Mouse (Mus musculus) small intestine, adult 2 months (tissue): Measurements from ENCODE around the gene Omg. TPM values are rescaled to one million over a fixed set of nuclear protein-coding genes. Genes with fewer than 3 reads are reported as not detected.

ENCODE experiments used
- H3K27ac ChIP-seq: fragments of 200-500 bp; 2 replicates; pipeline ENCODE4 v1.5.1; 2012; ENCODE audit warnings: low read depth, low read length, control low read depth, inconsistent platforms; ENCODE audit not compliant: insufficient read depth
- H3K27me3 ChIP-seq: fragments of 200-500 bp; 2 replicates; pipeline ENCODE4 v1.6.1; 2012; ENCODE audit warnings: mild to moderate bottlenecking, moderate library complexity, low read length, inconsistent platforms; ENCODE audit not compliant: control insufficient read depth, insufficient read depth
- H3K36me3 ChIP-seq: fragments of 200-500 bp; 2 replicates; pipeline ENCODE4 v1.6.1; 2012; ENCODE audit warnings: mild to moderate bottlenecking, low read length, control low read depth, inconsistent platforms; ENCODE audit not compliant: control insufficient read depth, insufficient read depth
- H3K4me1 ChIP-seq: fragments of 200-500 bp; 2 replicates; pipeline ENCODE4 v1.6.1; 2012; ENCODE audit warnings: low read length, inconsistent platforms, mixed read lengths; ENCODE audit not compliant: control insufficient read depth, insufficient read depth, insufficient read length
- H3K4me3 ChIP-seq: fragments of 200-500 bp; 2 replicates; pipeline ENCODE4 v1.5.1; 2012; ENCODE audit warnings: low read depth, mild to moderate bottlenecking, control low read depth, inconsistent platforms, low read length, moderate library complexity
- CTCF ChIP-seq: fragments of 200-500 bp; IDR thresholded peaks from 2 replicates; pipeline ENCODE4 v1.5.1; 2012; ENCODE audit warnings: low read depth, mild to moderate bottlenecking, control low read depth, inconsistent platforms, low read length, moderate library complexity, mixed read lengths; ENCODE audit not compliant: insufficient replicate concordance, insufficient read length; ENCODE audit errors: extremely low read depth
- POLR2A ChIP-seq: fragments of 200-500 bp; IDR thresholded peaks from 2 replicates; pipeline ENCODE4 v1.6.1; 2012; ENCODE audit warnings: low read depth, mild to moderate bottlenecking, control low read depth, inconsistent platforms, low read length, moderate library complexity
- WGBS: fragments of 180-500 bp; shearing (Covaris S2); methylation state at CpG from one replicate; pipeline ENCODE4 v1.1.7; 2018; 5-methylcytosine and 5-hydroxymethylcytosine counted together
- polyA plus RNA-seq: library from polyadenylated mRNA; depleted of rRNA; stranded (reverse); fragments of >200 nt; gene quantifications from 2 replicates; pipeline ENCODE4 v1.2.3, GENCODE M21; 2012

Gene Omg
- polyA plus RNA-seq, 1 experiment = not detected

GRCm38 (mm10) chr11:79515798-79516197 is 11.9 kb upstream of the Omg start:
- 97% methylated on average over 2 of the region's 2 CpGs for WGBS
- Histone ChIP-seq H3K36me3 (peaks cover 8% of the 10 kb centered on the region), H3K4me1 (no peaks in the 10 kb centered on the region), H3K27ac (no peak overlapping the region), H3K27me3 (no peaks in the 10 kb centered on the region), H3K4me3 (no peak overlapping the region)
- no peak for TF ChIP-seq CTCF
- TF ChIP-seq POLR2A = no peak

GRCm38 (mm10) chr11:79515331-79515730 is 11.4 kb upstream of the Omg start:
- TF ChIP-seq POLR2A = no peak
- no peak for TF ChIP-seq CTCF
- Histone ChIP-seq H3K4me3 (no peak overlapping the region), H3K27ac (no peak overlapping the region), H3K4me1 (no peaks in the 10 kb centered on the region), H3K27me3 (no peaks in the 10 kb centered on the region), H3K36me3 (peaks cover 8% of the 10 kb centered on the region)
- 82% methylated on average over 6 of the region's 6 CpGs for WGBS

GRCm38 (mm10) chr11:79511970-79512369 is 8.1 kb upstream of the Omg start:
- WGBS = 93% methylated on average over 3 of the region's 3 CpGs
- Histone ChIP-seq H3K36me3 (peaks cover 5% of the 10 kb centered on the region), H3K27ac (no peak overlapping the region), H3K27me3 (no peaks in the 10 kb centered on the region), H3K4me3 (no peak overlapping the region), H3K4me1 (no peaks in the 10 kb centered on the region)
- TF ChIP-seq CTCF (no peak), POLR2A (no peak)

- Histone ChIP-seq H3K4me3 (no peak overlapping the region), H3K36me3 (no peaks in the 10 kb centered on the region)
- 89% methylated on average over 7 of the region's 7 CpGs for WGBS
Observed at GRCm38 (mm10) chr11:79504506-79504905, 622 bp upstream of the Omg start.

GRCm38 (mm10) chr11:79502917-79503316 is 967 bp downstream of the Omg start:
- Histone ChIP-seq H3K4me3 (no peak overlapping the region), H3K27ac (no peak overlapping the region), H3K36me3 (no peaks in the 10 kb centered on the region), H3K4me1 (no peaks in the 10 kb centered on the region), H3K27me3 (no peaks in the 10 kb centered on the region)
- WGBS = 87% methylated on average over 2 of the region's 2 CpGs
- TF ChIP-seq CTCF = no peak
- no peak for TF ChIP-seq POLR2A

More at GRCm38 (mm10) chr11:79504506-79504905, 622 bp upstream of the Omg start:
- TF ChIP-seq POLR2A = no peak
- TF ChIP-seq CTCF = no peak
- Histone ChIP-seq H3K27ac (no peak overlapping the region), H3K27me3 (no peaks in the 10 kb centered on the region), H3K4me1 (no peaks in the 10 kb centered on the region)

GRCm38 (mm10) chr11:79494976-79495800 is 8.7 kb downstream of the Omg start:
- WGBS = 69% methylated on average over 10 of the region's 10 CpGs
- Histone ChIP-seq H3K27ac (no peak overlapping the region), H3K27me3 (no peaks in the 10 kb centered on the region), H3K4me3 (no peak overlapping the region), H3K4me1 (no peaks in the 10 kb centered on the region), H3K36me3 (no peaks in the 10 kb centered on the region; the same call in 1 of the 2 replicates)
- no peak for TF ChIP-seq CTCF
- no peak for TF ChIP-seq POLR2A

- no peak for TF ChIP-seq CTCF
- TF ChIP-seq POLR2A = no peak
- Histone ChIP-seq H3K4me1 (no peaks in the 10 kb centered on the region), H3K27me3 (no peaks in the 10 kb centered on the region), H3K36me3 (peaks cover 8% of the 10 kb centered on the region), H3K27ac (no peak overlapping the region), H3K4me3 (no peak overlapping the region)
Observed at GRCm38 (mm10) chr11:79484721-79485120, 19.2 kb downstream of the Omg start.
